Mouse (Mus musculus) cortical plate, adult 2 months (tissue): ENCODE data around the gene Pax4.

Experiments
- CTCF ChIP-seq: fragments of 200-500 bp; IDR thresholded peaks from 2 replicates; pipeline ENCODE4 v1.5.1; 2011; ENCODE audit warnings: mild to moderate bottlenecking, control low read depth, low read length; ENCODE audit not compliant: insufficient read depth; ENCODE audit errors: extremely low read depth
- POLR2A ChIP-seq: fragments of 200-500 bp; IDR thresholded peaks from 2 replicates; pipeline ENCODE4 v1.6.1; 2011; ENCODE audit warnings: mild to moderate bottlenecking, low read length, control low read depth; ENCODE audit not compliant: insufficient read depth; ENCODE audit errors: extremely low read depth

- TF ChIP-seq POLR2A (no peak), CTCF (no peak)
Measured at GRCm38 (mm10) chr6:28431538-28431855, 17.7 kb downstream of the Pax4 start.
